Mouse (Mus musculus): ENCODE data around the gene Sdf4.

DNA sequence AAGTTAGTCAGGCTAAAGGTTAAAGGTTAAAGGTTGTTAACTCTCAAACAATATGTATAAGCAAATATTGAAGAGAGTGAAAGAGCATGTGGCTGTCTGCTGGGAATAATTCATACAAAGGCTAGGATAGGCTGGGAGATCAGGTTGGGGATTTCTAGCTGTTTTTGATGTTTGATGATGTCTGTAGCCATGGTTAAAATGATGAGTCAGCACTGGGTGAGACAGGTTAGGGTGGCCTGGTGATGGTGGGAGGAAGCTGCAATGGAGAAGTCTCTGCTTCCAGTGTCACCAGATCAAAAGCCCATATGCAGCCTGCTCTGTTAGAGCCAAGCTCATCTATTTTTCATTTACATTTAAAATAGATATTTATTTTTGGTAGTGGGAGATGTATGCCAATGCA, 45.6 kb upstream of the Sdf4 start:
- TF ChIP-seq CTCF (IDR thresholded peaks at IDR 0.05) (no peak), EP300 (IDR thresholded peaks at IDR 0.05) (no peak)

Data from lung, postnatal 0 days (tissue).